Mouse (Mus musculus): ENCODE measurements at regions not wholly inside any gene's neighbourhood (a gene's known extent, or its start where the extent isn't known, plus 50 kb on each side); places are given as distances from the start of the nearest gene placed in this dataset.

GRCm38 (mm10) chr1:62872771-62873170, 169.7 kb downstream of the Nrp2 start:
- Histone ChIP-seq H3K27ac (no peak overlapping the region), H3K9me3 (no peaks in the 10 kb centered on the region), H3K4me3 (no peak overlapping the region), H3K27me3 (no peaks in the 10 kb centered on the region), H3K4me1 (no peaks in the 10 kb centered on the region), H3K36me3 (no peaks in the 10 kb centered on the region), H3K4me2 (replicated peaks) (no peak overlapping the region), H3K9ac (no peak overlapping the region)
- 91% methylated on average over 5 of the region's 5 CpGs for WGBS
- no peak for ATAC-seq (ENCODE audit: insufficient number of reproducible peaks, insufficient read depth, low FRiP score, low TSS enrichment)

- Histone ChIP-seq H3K4me3 (no peak overlapping the region), H3K27ac (no peak overlapping the region), H3K36me3 (no peaks in the 10 kb centered on the region), H3K9me3 (no peaks in the 10 kb centered on the region), H3K4me2 (replicated peaks) (no peak overlapping the region), H3K27me3 (no peaks in the 10 kb centered on the region), H3K4me1 (0 out of 2 replicates have a peak, but pooled peaks cover under 1% of the 10 kb centered on the region), H3K9ac (no peak overlapping the region)
- WGBS: 74% methylated on average over 9 of the region's 9 CpGs
- ATAC-seq (ENCODE audit: insufficient number of reproducible peaks, insufficient read depth, low FRiP score, low TSS enrichment): no peak
These were observed 172.5 kb downstream of the Nrp2 start for GRCm38 (mm10) chr1:62875631-62876030.

DNA sequence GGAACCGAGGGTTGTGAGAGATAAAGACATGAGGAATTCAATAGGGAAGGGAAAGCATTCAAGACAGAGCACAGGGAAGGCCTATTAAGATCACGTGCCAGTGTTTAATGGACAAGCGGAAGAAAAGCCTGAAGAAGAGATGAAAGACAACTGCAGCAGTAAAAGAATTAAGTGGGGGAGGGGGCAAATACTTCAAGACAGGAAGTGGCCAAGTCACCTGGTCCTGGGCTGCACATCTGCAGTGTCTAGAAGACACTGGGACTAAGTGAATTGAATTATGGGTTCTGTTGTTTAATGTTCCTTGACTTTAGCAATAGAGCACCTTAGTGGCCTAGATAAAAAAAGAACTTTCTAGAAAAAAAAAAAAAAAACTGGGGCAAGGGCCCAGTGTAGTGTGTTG, 173.6 kb downstream of the Nrp2 start:
- Histone ChIP-seq H3K4me2 (replicated peaks) (no peak overlapping the region), H3K27me3 (no peaks in the 10 kb centered on the region)
- 76% methylated on average over 3 of the region's 3 CpGs for WGBS

GRCm38 (mm10) chr1:62880882-62881291, 177.8 kb downstream of the Nrp2 start:
- no peak overlapping the region for H3K4me3 ChIP-seq

More for the DNA sequence above, 173.6 kb downstream of the Nrp2 start:
- Histone ChIP-seq H3K4me3 (no peak overlapping the region), H3K9ac (no peak overlapping the region), H3K4me1 (0 out of 2 replicates have a peak, but pooled peaks cover 9% of the 10 kb centered on the region), H3K9me3 (no peaks in the 10 kb centered on the region), H3K27ac (no peak overlapping the region), H3K36me3 (no peaks in the 10 kb centered on the region)
- no peak for ATAC-seq (ENCODE audit: insufficient number of reproducible peaks, insufficient read depth, low FRiP score, low TSS enrichment)

DNA sequence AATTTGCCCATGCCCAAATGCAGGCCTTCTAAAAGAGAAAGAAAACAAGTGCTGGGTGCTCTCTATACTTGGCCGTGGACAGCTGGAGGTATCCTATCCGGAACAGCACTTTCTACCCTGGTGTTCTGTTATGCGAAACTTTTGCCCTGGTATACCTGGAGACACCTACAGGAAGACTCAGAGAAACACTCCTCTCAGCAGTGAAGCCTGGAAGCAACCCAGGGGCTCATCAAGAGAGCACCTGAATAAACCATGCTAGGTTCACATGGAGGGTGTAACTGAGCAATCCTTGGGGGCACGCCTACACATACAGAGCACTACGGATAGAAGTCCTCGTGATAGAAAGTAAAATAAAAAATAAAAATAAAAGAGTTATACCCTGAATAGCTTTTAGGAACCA, 178.4 kb downstream of the Nrp2 start:
- no peaks in the 10 kb centered on the region for H3K9me3 ChIP-seq
- H3K4me2 ChIP-seq (replicated peaks): no peak overlapping the region
- WGBS: 63% methylated on average over 6 of the region's 6 CpGs
- no peak overlapping the region for H3K9ac ChIP-seq
- H3K4me3 ChIP-seq: no peak overlapping the region
- peaks cover 20% of the 10 kb centered on the region; the same call in 1 of the 2 replicates for H3K4me1 ChIP-seq
- no peaks in the 10 kb centered on the region for H3K27me3 ChIP-seq
- no peak for ATAC-seq (ENCODE audit: insufficient number of reproducible peaks, insufficient read depth, low FRiP score, low TSS enrichment)
- no peaks in the 10 kb centered on the region for H3K36me3 ChIP-seq
- peak overlapping the region; percentile 71; the same call in 1 of the 2 replicates for H3K27ac ChIP-seq

More at GRCm38 (mm10) chr1:62880882-62881291, 177.8 kb downstream of the Nrp2 start:
- Histone ChIP-seq H3K27me3 (no peaks in the 10 kb centered on the region), H3K9ac (no peak overlapping the region), H3K4me2 (replicated peaks) (no peak overlapping the region), H3K9me3 (no peaks in the 10 kb centered on the region), H3K27ac (peak overlapping the region; percentile 71), H3K36me3 (no peaks in the 10 kb centered on the region), H3K4me1 (peaks cover 20% of the 10 kb centered on the region; the same call in 1 of the 2 replicates)
- 30% methylated on average over 4 of the region's 4 CpGs for WGBS
- ATAC-seq (ENCODE audit: insufficient number of reproducible peaks, insufficient read depth, low FRiP score, low TSS enrichment): no peak

DNA sequence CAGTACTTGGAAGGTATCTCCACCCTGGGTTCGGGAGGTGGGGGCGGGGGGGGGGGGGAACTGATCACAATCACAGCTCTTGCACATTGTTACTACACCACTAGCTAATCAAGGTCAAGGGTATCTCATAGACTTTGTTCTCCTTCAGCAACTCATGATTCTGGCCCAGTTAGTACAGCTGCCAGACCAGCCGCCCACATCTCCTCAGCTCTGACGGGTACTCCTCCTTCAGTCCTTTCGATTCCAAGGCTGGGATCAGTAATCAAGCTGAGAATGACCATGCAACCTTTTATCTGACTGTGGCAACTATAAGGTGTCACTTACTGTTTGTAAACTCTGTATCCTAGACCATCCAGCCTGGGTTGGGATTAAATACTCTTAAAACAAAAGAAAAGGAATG, 178.9 kb downstream of the Nrp2 start:
- WGBS: 76% methylated on average over 5 of the region's 5 CpGs
- Histone ChIP-seq H3K27ac (peak overlapping the region; percentile 50), H3K9ac (no peak overlapping the region), H3K4me1 (peaks cover 20% of the 10 kb centered on the region; the same call in 1 of the 2 replicates), H3K4me2 (replicated peaks) (no peak overlapping the region), H3K4me3 (no peak overlapping the region), H3K36me3 (no peaks in the 10 kb centered on the region), H3K27me3 (no peaks in the 10 kb centered on the region), H3K9me3 (no peaks in the 10 kb centered on the region)
- no peak for ATAC-seq (ENCODE audit: insufficient number of reproducible peaks, insufficient read depth, low FRiP score, low TSS enrichment)

DNA sequence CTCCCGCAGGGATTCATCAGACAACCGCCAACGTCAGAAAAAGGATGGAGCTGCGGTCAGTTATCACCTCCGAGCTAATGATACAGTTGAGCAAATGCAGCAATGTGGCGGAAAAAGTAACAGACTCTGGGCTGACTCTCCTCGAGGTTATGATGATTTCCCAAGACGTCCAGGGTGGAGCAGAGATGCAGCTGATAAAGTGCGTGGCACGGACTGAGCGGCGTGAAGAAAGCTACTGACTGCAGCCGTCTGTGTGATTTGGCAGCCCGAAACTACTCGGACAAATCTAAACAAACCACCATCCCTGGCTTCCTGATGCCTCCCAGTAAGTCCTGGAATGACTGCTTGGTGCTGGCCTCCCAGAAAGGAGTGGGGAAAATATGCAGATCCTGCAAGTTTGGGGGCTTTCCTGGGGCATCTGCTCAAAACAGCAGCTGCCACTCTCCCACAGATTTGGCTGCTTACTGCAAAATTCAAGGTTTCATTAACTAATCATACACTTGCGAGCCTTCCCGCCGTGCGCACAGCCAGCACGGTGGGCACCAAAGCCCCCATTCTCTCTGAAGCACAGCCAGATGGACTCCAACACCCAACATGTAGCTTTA, 181.9 kb downstream of the Nrp2 start:
- WGBS: 55% methylated on average over 20 of the region's 20 CpGs
- peak overlapping the region; percentile 57 for H3K27ac ChIP-seq
- ATAC-seq (ENCODE audit: insufficient number of reproducible peaks, insufficient read depth, low FRiP score, low TSS enrichment): no peak
- no peaks in the 10 kb centered on the region for H3K9me3 ChIP-seq
- no peaks in the 10 kb centered on the region for H3K27me3 ChIP-seq
- no peak overlapping the region for H3K4me2 ChIP-seq (replicated peaks)
- H3K36me3 ChIP-seq: no peaks in the 10 kb centered on the region
- peaks cover 27% of the 10 kb centered on the region for H3K4me1 ChIP-seq
- no peak overlapping the region for H3K9ac ChIP-seq
- no peak overlapping the region for H3K4me3 ChIP-seq

DNA sequence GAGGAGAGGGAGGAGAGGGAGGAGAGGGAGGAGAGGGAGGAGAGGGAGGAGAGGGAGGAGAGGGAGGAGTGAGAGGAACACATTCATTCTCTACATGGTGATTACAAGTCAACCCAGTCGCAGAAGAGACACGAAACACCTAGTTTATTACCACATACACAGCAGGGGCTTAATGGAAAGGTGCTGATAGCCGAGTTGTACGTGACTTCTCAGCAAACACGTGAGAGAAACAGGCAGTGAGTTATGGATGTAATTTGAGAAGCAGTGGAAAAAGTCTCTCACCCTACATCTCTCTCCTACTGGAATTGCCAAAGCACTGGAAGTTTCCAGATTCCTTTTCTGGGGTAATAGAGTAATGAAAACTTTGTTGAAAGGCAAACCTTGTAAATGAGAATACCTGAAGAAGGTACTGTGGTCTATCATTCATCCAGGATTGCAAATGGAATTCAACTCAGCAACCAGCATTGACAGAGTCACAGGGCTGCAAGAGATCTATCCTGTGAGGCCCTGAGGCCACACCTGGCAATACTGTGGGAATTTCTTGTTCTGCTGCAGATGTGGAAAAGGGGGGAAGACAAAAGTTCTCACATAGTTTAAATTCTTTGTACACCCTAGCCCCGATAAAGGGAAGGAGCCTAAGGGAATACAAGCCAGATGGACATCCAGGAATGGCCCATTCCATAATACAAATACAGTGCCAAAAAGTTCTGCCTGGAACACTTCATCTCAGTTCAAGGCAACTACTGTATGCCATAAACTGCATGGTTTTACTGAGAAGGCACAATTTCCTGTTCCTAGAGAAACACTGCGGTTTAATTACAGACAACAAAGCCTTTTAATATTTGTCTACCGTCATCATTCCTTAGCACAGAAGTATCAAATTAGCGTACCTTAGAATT, 184.7 kb downstream of the Nrp2 start:
- H3K9me3 ChIP-seq: no peaks in the 10 kb centered on the region
- H3K4me3 ChIP-seq: no peak overlapping the region
- H3K27ac ChIP-seq: 0 out of 2 replicates have a peak overlapping the region, but pooled peaks have one; percentile 7
- H3K9ac ChIP-seq: no peak overlapping the region
- H3K27me3 ChIP-seq: no peaks in the 10 kb centered on the region
- H3K4me2 ChIP-seq (replicated peaks): no peak overlapping the region
- WGBS: 33% methylated on average over 9 of the region's 9 CpGs
- H3K36me3 ChIP-seq: no peaks in the 10 kb centered on the region
- peaks cover 18% of the 10 kb centered on the region for H3K4me1 ChIP-seq
- ATAC-seq (ENCODE audit: insufficient number of reproducible peaks, insufficient read depth, low FRiP score, low TSS enrichment): no peak

GRCm38 (mm10) chr1:62901375-62901774, 198.3 kb downstream of the Nrp2 start:
- no peak for ATAC-seq (ENCODE audit: insufficient number of reproducible peaks, insufficient read depth, low FRiP score, low TSS enrichment)
- H3K9me3 ChIP-seq: no peaks in the 10 kb centered on the region

GRCm38 (mm10) chr1:62901871-62902270, 198.8 kb downstream of the Nrp2 start:
- Histone ChIP-seq H3K36me3 (no peaks in the 10 kb centered on the region), H3K4me1 (peaks cover 11% of the 10 kb centered on the region; the same call in 1 of the 2 replicates), H3K9me3 (no peaks in the 10 kb centered on the region), H3K27ac (no peak overlapping the region), H3K27me3 (no peaks in the 10 kb centered on the region), H3K9ac (no peak overlapping the region), H3K4me2 (replicated peaks) (no peak overlapping the region), H3K4me3 (no peak overlapping the region)
- no peak for ATAC-seq (ENCODE audit: insufficient number of reproducible peaks, insufficient read depth, low FRiP score, low TSS enrichment)
- 74% methylated on average over 5 of the region's 5 CpGs for WGBS

More at GRCm38 (mm10) chr1:62901375-62901774, 198.3 kb downstream of the Nrp2 start:
- Histone ChIP-seq H3K27me3 (no peaks in the 10 kb centered on the region), H3K4me3 (no peak overlapping the region), H3K4me2 (replicated peaks) (no peak overlapping the region), H3K36me3 (no peaks in the 10 kb centered on the region), H3K9ac (no peak overlapping the region), H3K4me1 (peaks cover 11% of the 10 kb centered on the region; the same call in 1 of the 2 replicates), H3K27ac (no peak overlapping the region)
- WGBS: 49% methylated on average over 6 of the region's 6 CpGs

GRCm38 (mm10) chr1:62902931-62903453, 199.9 kb downstream of the Nrp2 start:
- no peak overlapping the region for H3K4me3 ChIP-seq
- H3K27me3 ChIP-seq: no peaks in the 10 kb centered on the region
- WGBS: 77% methylated on average over 6 of the region's 6 CpGs
- no peak overlapping the region for H3K4me2 ChIP-seq (replicated peaks)
- peaks cover 13% of the 10 kb centered on the region; the same call in 1 of the 2 replicates for H3K4me1 ChIP-seq
- no peak for ATAC-seq (ENCODE audit: insufficient number of reproducible peaks, insufficient read depth, low FRiP score, low TSS enrichment)
- H3K36me3 ChIP-seq: no peaks in the 10 kb centered on the region
- H3K27ac ChIP-seq: no peak overlapping the region
- H3K9ac ChIP-seq: no peak overlapping the region
- no peaks in the 10 kb centered on the region for H3K9me3 ChIP-seq
